Mouse (Mus musculus) kidney, postnatal 25 days (tissue): ENCODE results near the gene Wnt16.

Experiments used
- DNase-seq, 2 experiments: peaks; one replicate each; pipeline ENCODE4 v3.0.0; 2021; ENCODE audit warnings: mixed read lengths in 2 of 2

The Wnt16 gene

GRCm38 (mm10) chr6:22326289-22326688 lies 38.3 kb downstream of the Wnt16 start:
- no peak for DNase-seq

GRCm38 (mm10) chr6:22327091-22327490 lies 39.1 kb downstream of the Wnt16 start:
- DNase-seq: peak; percentile 38 to 46

GRCm38 (mm10) chr6:22327931-22328330 lies 39.9 kb downstream of the Wnt16 start:
- no peak for DNase-seq

- no peak for DNase-seq
Measured at GRCm38 (mm10) chr6:22330169-22330960, 42.3 kb downstream of the Wnt16 start.

GRCm38 (mm10) chr6:22332548-22332947 lies 44.5 kb downstream of the Wnt16 start:
- DNase-seq: no peak

- no peak for DNase-seq
Measured at GRCm38 (mm10) chr6:22339763-22340542, 51.9 kb downstream of the Wnt16 start.

GRCm38 (mm10) chr6:22340779-22341178 lies 52.8 kb downstream of the Wnt16 start:
- no peak for DNase-seq

- no peak for DNase-seq
Measured at GRCm38 (mm10) chr6:22343292-22343691, 55.3 kb downstream of the Wnt16 start.

GRCm38 (mm10) chr6:22343706-22344105 lies 55.7 kb downstream of the Wnt16 start:
- DNase-seq: no peak

GRCm38 (mm10) chr6:22344443-22344842 lies 56.4 kb downstream of the Wnt16 start:
- no peak for DNase-seq

- DNase-seq: no peak
Measured at GRCm38 (mm10) chr6:22347132-22347902, 59.3 kb downstream of the Wnt16 start.
